Mouse (Mus musculus) cerebellum, adult 2 months (tissue): ENCODE data around the gene Dtx1.

ENCODE experiments used
- CTCF ChIP-seq: fragments of 200-500 bp; IDR thresholded peaks from 2 replicates; pipeline ENCODE4 v1.5.1; 2011; ENCODE audit warnings: low read depth, mild to moderate bottlenecking, control low read depth, low read length, moderate library complexity, borderline replicate concordance; ENCODE audit not compliant: insufficient read depth
- POLR2A ChIP-seq: fragments of 200-500 bp; IDR thresholded peaks from 2 replicates; pipeline ENCODE4 v1.6.1; 2011; ENCODE audit warnings: low read length, control low read depth, borderline replicate concordance; ENCODE audit not compliant: insufficient read depth

GRCm38 (mm10) chr5:120635633-120636032 lies 76.1 kb downstream of the Dtx1 start:
- no peak for TF ChIP-seq CTCF
- no peak for TF ChIP-seq POLR2A
